ENCODE assay signal across 8 mouse cellular contexts in genomic region chr3:88424605-88425329, GRCm38 (mm10). TPM values are rescaled to one million over a fixed set of nuclear protein-coding genes. Genes with fewer than 3 reads are reported as not detected.
DNase-seq lines count a peak whose midpoint lies in the region; ATAC-seq and TF ChIP-seq lines count a peak whose summit lies in the region.

Gene Slc25a44 (minus strand): TSS chr3:88425139.

- intact Hi-C loops in heart, postnatal 10 days (cut with DNase I) = loop anchor here (2.0 to 5.0 kb wide), 2 partner anchors 14 to 43 kb away; partner anchors contain the start of gene Pmf1

- no peaks in the 10 kb centered on the region for H3K36me3 ChIP-seq in ES-Bruce4 (ENCODE audit: control insufficient read depth, insufficient read depth, low read length, poor library complexity, severe bottlenecking)
- H3K36me3 ChIP-seq in forebrain, embryonic 13.5 days (ENCODE audit: poor library complexity, severe bottlenecking) = peaks cover 19% of the 10 kb centered on the region
- peaks cover 15% of the 10 kb centered on the region for H3K36me3 ChIP-seq in liver, postnatal 0 days (replicated peaks; ENCODE audit: insufficient read depth, low read length)
- peaks cover 13% of the 10 kb centered on the region; the same call in 1 of the 2 replicates for H3K36me3 ChIP-seq in neural tube, embryonic 14.5 days (ENCODE audit: control insufficient read depth, insufficient read depth, low read length)

- peak; percentile 98 to 99 for DNase-seq in heart, postnatal 10 days
- DNase-seq in large intestine, adult 2 months (ENCODE audit: low read depth, low spot score) = peak; percentile 99
- DNase-seq in liver, postnatal 0 days = peak; percentile 94
- peak; percentile 93 for DNase-seq in testis, postnatal 10 days (ENCODE audit: low spot score)

- no peaks in the 10 kb centered on the region for H3K27me3 ChIP-seq in ES-Bruce4 (ENCODE audit: control insufficient read depth, insufficient read depth, low read length, poor library complexity, severe bottlenecking)
- H3K27me3 ChIP-seq in forebrain, embryonic 13.5 days = no peaks in the 10 kb centered on the region
- no peaks in the 10 kb centered on the region for H3K27me3 ChIP-seq in liver, postnatal 0 days (ENCODE audit: insufficient read depth, low read length)
- H3K27me3 ChIP-seq in neural tube, embryonic 14.5 days (ENCODE audit: control insufficient read depth, insufficient read depth, low read length) = no peaks in the 10 kb centered on the region

- H3K4me3 ChIP-seq in ES-Bruce4 (ENCODE audit: low read depth, low read length) = peak within 1 kb of the TSS; percentile 83
- H3K4me3 ChIP-seq in forebrain, embryonic 13.5 days = peak within 1 kb of the TSS; percentile 73
- H3K4me3 ChIP-seq in liver, postnatal 0 days (ENCODE audit: low read depth, low read length) = peak within 1 kb of the TSS; percentile 70
- H3K4me3 ChIP-seq in neural tube, embryonic 14.5 days (ENCODE audit: low read depth, low read length) = peak within 1 kb of the TSS; percentile 79

- ATAC-seq in cerebellum, adult (ENCODE audit: insufficient number of reproducible peaks, low FRiP score, low TSS enrichment) = peak; percentile 95
- peak; percentile 97 for ATAC-seq in forebrain, embryonic 13.5 days
- peak; percentile 93 for ATAC-seq in liver, postnatal 0 days
- ATAC-seq in neural tube, embryonic 14.5 days (ENCODE audit: low read depth) = peak; percentile 98

- H3K9ac ChIP-seq in ES-Bruce4 (ENCODE audit: low read depth, poor library complexity, severe bottlenecking) = peak within 1 kb of the TSS; percentile 38
- peak within 1 kb of the TSS; percentile 76 for H3K9ac ChIP-seq in forebrain, embryonic 13.5 days
- peak within 1 kb of the TSS; percentile 66 for H3K9ac ChIP-seq in liver, postnatal 0 days (replicated peaks)
- peak within 1 kb of the TSS; percentile 76 for H3K9ac ChIP-seq in neural tube, embryonic 14.5 days (replicated peaks; ENCODE audit: low read depth, low read length)

- H3K9me3 ChIP-seq in ES-Bruce4 (replicated peaks; ENCODE audit: control insufficient read depth, insufficient read depth, low read length, poor library complexity, severe bottlenecking) = no peaks in the 10 kb centered on the region
- H3K9me3 ChIP-seq in forebrain, embryonic 13.5 days (replicated peaks) = no peaks in the 10 kb centered on the region
- no peaks in the 10 kb centered on the region for H3K9me3 ChIP-seq in liver, postnatal 0 days (ENCODE audit: low read length)
- no peaks in the 10 kb centered on the region for H3K9me3 ChIP-seq in neural tube, embryonic 14.5 days (ENCODE audit: control insufficient read depth, low read length)

- TF ChIP-seq EP300 in ES-Bruce4 (IDR thresholded peaks at IDR 0.05; ENCODE audit: insufficient read depth, low read depth, low read length) = no peak
- 0 out of 2 replicates have a peak, but pooled peaks have one; percentile 36 for TF ChIP-seq EP300 in liver, postnatal 0 days (IDR thresholded peaks at IDR 0.05; ENCODE audit: low read depth)

- no peak for TF ChIP-seq CTCF in ES-Bruce4 (IDR thresholded peaks at IDR 0.05; ENCODE audit: low read depth, low read length)
- no peak for TF ChIP-seq CTCF in liver, postnatal 0 days (IDR thresholded peaks at IDR 0.05; ENCODE audit: low read depth)

- WGBS in forebrain, embryonic 13.5 days = 1% methylated on average over 35 of the region's 35 CpGs
- under 1% methylated on average over 35 of the region's 35 CpGs for WGBS in large intestine, adult 2 months
- WGBS in liver, postnatal 0 days (ENCODE audit: insufficient replicate concordance) = under 1% methylated on average over 35 of the region's 35 CpGs
- 1% methylated on average over 35 of the region's 35 CpGs for WGBS in neural tube, embryonic 14.5 days

- no peaks in the 10 kb centered on the region for H3K4me1 ChIP-seq in ES-Bruce4 (ENCODE audit: control insufficient read depth, insufficient read depth, low read length)
- H3K4me1 ChIP-seq in forebrain, embryonic 13.5 days = peaks cover 26% of the 10 kb centered on the region
- peaks cover 40% of the 10 kb centered on the region for H3K4me1 ChIP-seq in liver, postnatal 0 days (ENCODE audit: insufficient read depth)
- peaks cover 20% of the 10 kb centered on the region for H3K4me1 ChIP-seq in neural tube, embryonic 14.5 days (ENCODE audit: control insufficient read depth, insufficient read depth, low read length)

- no peak within 1 kb of the TSS for H3K27ac ChIP-seq in ES-Bruce4 (ENCODE audit: insufficient read depth, low read length)
- H3K27ac ChIP-seq in forebrain, embryonic 13.5 days = peak within 1 kb of the TSS; percentile 78
- peak within 1 kb of the TSS; percentile 69 for H3K27ac ChIP-seq in liver, postnatal 0 days (ENCODE audit: low read depth)
- peak within 1 kb of the TSS; percentile 79 for H3K27ac ChIP-seq in neural tube, embryonic 14.5 days (ENCODE audit: low read depth, low read length)

- TF ChIP-seq POLR2A in ES-Bruce4 (IDR thresholded peaks at IDR 0.05; ENCODE audit: insufficient read depth, low read length) = no peak

- peak within 1 kb of the TSS; percentile 91 for H3K4me2 ChIP-seq in forebrain, embryonic 13.5 days
- peak within 1 kb of the TSS; percentile 84 for H3K4me2 ChIP-seq in liver, postnatal 0 days (ENCODE audit: low read depth, low read length)
- peak within 1 kb of the TSS; percentile 50 for H3K4me2 ChIP-seq in neural tube, embryonic 14.5 days (ENCODE audit: low read depth, low read length)

RNA-seq across cellular contexts. Expression of gene Slc25a44, which starts in this region (rescaled TPM):
- polyA plus RNA-seq in ES-Bruce4 (2011; ENCODE audit: insufficient read depth, insufficient read length, low read depth, missing spikeins) = 13.5 and 14.7 TPM in 2 replicates
- polyA plus RNA-seq in forebrain, embryonic 13.5 days (2015; fragmentation: Nextera tagmentation; extraction: Ambion mirVana) = 23.0 and 26.2 TPM in 2 replicates
- 10 to 100 TPM; 15.2 to 16.3 TPM for total RNA-seq in heart, postnatal 10 days (2021)
- 32.0 and 47.7 TPM in 2 replicates for polyA plus RNA-seq in large intestine, adult 2 months (2012; rRNA removed)
- polyA plus RNA-seq in liver, postnatal 0 days (2015; fragmentation: Nextera tagmentation; extraction: Ambion mirVana) = 9.0 and 9.2 TPM in 2 replicates
- polyA plus RNA-seq in neural tube, embryonic 14.5 days (2014; fragmentation: Nextera tagmentation; extraction: Ambion mirVana) = 40.8 and 42.5 TPM in 2 replicates
